Mouse (Mus musculus) heart, postnatal 25 days (tissue): ENCODE results near the gene Rasal3. TPM values are rescaled to one million over a fixed set of nuclear protein-coding genes. Genes with fewer than 3 reads are reported as not detected.
A peak's percentile ranks its signal among the peaks of the same experiment; 100 is the strongest.

ENCODE experiments used
- DNase-seq: peaks from one replicate; pipeline ENCODE4 v3.0.0; 2022; ENCODE audit warnings: low spot score
- intact Hi-C: fragments of 180-260 bp; cut with DNase I; formaldehyde crosslinking; loops from one replicate; pipeline ENCODE4 v1.15.1; 2025
- total RNA-seq, 2 experiments: library from RNA; stranded (reverse); gene quantifications; 2 replicates each; pipeline ENCODE4 v1.2.3; 2021

Rasal3 gene
- total RNA-seq: 1 to 10 TPM in 1 of 2 experiments, under 1 TPM in 1; 0.91 to 1.3 TPM

GRCm38 (mm10) chr17:32403417-32403816 is at the start of gene Rasal3:
Rasal3 (minus strand) TSS chr17:32403583.
- intact Hi-C loops: no loop called here
- DNase-seq: no peak

DNA sequence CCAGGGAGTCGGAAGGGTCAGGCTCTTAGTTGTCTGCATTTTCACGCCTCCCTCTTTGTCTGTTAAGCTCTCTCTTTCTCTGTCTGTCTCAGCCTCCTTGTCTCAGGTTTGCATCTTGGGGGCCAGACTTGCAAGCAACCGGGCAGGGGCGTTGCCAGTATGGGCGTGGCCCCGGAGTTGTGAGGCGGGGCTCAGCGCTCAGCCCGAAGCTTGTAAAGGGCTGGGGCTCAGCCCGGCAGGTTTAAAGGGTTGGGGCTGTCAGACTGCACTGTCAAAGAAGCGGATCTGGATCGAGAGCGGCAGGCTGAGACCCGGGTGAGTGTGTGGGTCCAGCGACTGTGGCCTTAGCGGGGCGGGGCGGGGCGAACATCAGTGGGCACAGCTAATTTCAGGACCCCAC is 49.1 kb upstream of the Rasal3 start, which contains the start of gene Cyp4f39:
Gene Cyp4f39 (plus strand): TSS at position 242 of the 400 bp plus-strand sequence.
- no peak for DNase-seq
- intact Hi-C loops: no loop called here

DNA sequence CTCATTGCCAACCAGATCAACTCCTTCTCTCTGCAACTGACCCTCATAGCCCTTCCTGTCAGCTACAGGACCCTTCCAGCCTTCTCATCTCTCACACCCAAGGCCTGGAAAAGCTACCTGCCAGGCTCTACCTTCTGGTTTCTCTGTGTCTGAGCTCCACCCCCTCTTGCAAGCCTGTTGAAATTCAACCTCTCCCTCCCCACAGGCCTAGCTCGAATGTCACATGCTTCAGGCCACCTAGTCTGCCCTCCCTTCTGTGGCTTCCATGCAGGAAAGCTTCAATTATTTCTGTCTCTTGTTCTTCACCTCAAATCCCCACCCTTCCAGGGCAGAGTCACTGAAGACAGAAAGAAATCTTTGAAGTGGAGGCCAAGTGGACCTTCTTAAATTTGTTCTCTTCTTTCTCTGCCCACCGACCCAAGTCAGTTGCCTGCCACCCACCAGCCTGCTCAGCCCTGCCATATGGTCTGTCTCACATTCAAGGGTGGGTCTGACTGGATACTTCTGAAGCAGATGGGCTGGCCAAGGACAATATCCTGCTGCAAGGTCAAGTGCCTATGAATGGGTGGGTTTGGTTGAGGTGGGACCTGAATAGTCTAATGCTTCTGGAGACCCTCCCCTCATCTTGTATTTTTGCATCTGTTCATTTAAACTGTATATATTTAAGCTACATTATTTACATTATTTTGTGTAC is 47.6 kb upstream of the Rasal3 start:
- DNase-seq: no peak
- intact Hi-C loops: no loop called here

DNA sequence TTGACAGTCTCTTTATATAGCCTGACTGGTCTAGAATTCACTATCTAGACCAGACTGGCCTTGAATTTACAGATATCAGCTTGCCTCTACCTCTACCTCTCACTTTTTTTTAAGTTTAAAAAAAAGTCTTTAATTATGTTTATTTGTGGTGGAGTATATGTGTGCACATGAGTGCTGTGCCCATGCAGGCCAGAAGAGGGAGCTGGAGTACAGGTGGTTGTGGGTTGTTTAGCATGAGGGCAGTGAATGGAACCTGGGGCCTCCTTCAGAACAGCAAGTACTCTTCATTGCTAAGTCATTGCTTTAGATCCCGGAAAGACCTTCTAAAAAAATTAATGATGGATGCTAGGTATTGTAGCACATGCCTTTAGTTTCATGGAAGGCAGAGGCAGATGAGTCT is 45.7 kb upstream of the Rasal3 start:
- intact Hi-C loops: no loop called here
- DNase-seq: no peak

DNA sequence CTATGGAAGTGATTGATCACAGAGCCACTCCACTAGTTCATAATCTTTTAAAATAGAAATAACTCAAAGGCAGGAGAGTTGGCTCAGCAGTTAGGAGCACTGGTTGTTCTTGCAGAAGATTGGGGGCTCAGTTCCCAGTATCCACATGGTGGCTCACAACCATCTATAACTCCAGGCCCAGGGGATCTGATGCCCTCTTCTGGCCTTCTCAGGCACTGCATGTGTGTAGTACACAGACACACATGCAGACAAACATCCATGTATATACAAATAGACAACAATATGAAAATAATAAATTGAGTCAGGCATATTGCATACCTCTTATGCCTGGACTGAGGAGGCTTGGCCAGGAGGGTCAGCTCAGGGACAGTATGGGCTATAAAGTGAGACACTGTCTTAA is 43.8 kb upstream of the Rasal3 start:
- DNase-seq: no peak
- intact Hi-C loops: no loop called here

DNA sequence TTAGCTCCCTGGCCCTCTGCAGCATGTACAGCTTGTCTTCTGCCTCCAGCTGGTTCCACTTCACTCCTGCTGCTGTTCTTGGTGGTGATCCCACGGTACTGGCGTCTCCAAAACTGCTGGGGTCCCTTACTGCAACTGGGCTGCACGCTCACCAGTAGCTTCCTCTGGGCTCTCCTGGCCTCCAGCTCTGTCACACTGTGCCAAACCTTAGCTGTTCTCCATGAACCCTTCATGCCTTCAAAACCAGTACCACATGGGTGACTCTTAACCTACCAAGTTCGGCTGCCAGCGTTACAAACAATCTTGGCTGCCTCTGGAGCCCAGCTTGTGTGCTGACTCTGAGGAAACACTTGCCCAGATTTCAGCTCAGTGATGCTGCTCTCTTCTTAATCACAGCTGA is 41.6 kb upstream of the Rasal3 start:
- intact Hi-C loops: no loop called here
- DNase-seq: peak; percentile 39

GRCm38 (mm10) chr17:32443245-32443644 is 39.9 kb upstream of the Rasal3 start:
- intact Hi-C loops: no loop called here
- DNase-seq: no peak

- no peak for DNase-seq
- intact Hi-C loops: no loop called here
Measured at GRCm38 (mm10) chr17:32437106-32437505, 33.7 kb upstream of the Rasal3 start.

DNA sequence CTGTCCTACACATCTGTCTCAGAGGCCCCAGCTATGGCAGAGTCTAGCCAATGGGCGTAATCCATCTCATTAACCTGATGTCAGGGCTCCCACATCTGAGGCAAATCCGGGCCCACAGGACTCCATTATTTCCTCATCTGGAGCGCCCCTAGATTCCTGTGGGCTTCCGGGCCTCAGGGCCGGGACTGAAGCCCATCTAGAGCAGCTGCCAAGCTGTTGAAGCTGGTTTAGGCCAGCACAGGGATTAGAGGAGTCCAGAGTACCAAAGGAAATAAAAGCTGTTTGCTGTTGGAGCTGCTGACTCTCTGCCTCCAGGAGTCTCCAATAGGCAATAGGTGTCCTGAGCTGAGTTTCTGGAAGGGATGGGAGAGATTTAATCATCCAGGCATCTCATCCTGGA is 31.8 kb upstream of the Rasal3 start:
- no peak for DNase-seq

GRCm38 (mm10) chr17:32434324-32434723 is 30.9 kb upstream of the Rasal3 start:
- no peak for DNase-seq
- intact Hi-C loops: loop anchor here (5.0 kb wide), 1 partner anchor 87 kb away; no protein-coding TSS in a partner anchor

More for the DNA sequence above, 31.8 kb upstream of the Rasal3 start:
- intact Hi-C loops: no loop called here

DNA sequence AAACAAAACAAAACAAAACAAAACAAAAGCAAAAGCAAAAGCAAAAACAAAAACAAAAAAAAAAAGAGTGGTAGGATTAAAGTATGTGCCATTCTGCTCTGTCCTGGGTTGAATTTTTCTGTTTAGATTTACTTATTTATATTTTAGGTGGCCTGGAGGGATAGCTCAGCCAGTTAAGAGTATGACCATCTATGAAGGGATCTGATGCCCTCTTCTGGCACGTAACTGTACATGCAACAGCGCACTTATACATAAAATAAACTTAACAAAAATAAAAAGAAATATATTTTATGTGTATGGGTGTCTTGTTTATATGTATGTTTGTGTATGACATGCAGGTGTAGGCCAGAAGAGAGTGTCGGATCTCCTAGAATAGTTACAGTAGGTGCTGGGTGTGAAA is 28.6 kb upstream of the Rasal3 start:
- DNase-seq: no peak
- intact Hi-C loops: loop anchor here (5.0 kb wide), 1 partner anchor 85 kb away; no protein-coding TSS in a partner anchor

- DNase-seq: no peak
Measured at GRCm38 (mm10) chr17:32426610-32427009, 23.2 kb upstream of the Rasal3 start.

DNA sequence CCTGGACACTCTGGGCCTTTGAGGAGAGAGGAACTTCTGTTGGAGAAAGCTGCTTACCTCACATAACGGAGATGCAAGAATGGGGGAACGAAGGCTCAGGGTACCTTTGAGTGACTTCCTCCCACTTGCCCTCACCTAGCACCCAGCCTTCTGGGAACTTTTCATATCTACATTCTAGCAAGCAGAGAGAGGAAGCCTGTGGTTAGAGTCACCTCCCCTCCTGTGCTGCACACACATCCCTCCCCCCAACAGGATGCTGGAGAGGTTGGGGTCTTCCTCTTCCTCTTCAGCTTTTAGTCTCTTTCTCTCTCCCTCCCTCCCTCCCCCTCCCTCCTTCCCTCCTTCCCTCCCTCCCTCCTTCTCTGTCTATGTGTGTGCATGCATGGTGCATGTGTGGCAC is 20.7 kb upstream of the Rasal3 start, which contains the start of gene Pglyrp2:
Gene Pglyrp2 (minus strand): TSS at position 134 of the 400 bp plus-strand sequence.
- no peak for DNase-seq
- intact Hi-C loops: no loop called here

More at GRCm38 (mm10) chr17:32426610-32427009, 23.2 kb upstream of the Rasal3 start:
- intact Hi-C loops: no loop called here

- no peak for DNase-seq
- intact Hi-C loops: no loop called here
Measured at GRCm38 (mm10) chr17:32420781-32421180, 17.4 kb upstream of the Rasal3 start.

GRCm38 (mm10) chr17:32419989-32420388 is 16.6 kb upstream of the Rasal3 start:
- intact Hi-C loops: no loop called here
- no peak for DNase-seq

- intact Hi-C loops: no loop called here
- DNase-seq: no peak
Measured at GRCm38 (mm10) chr17:32416771-32417170, 13.4 kb upstream of the Rasal3 start.

DNA sequence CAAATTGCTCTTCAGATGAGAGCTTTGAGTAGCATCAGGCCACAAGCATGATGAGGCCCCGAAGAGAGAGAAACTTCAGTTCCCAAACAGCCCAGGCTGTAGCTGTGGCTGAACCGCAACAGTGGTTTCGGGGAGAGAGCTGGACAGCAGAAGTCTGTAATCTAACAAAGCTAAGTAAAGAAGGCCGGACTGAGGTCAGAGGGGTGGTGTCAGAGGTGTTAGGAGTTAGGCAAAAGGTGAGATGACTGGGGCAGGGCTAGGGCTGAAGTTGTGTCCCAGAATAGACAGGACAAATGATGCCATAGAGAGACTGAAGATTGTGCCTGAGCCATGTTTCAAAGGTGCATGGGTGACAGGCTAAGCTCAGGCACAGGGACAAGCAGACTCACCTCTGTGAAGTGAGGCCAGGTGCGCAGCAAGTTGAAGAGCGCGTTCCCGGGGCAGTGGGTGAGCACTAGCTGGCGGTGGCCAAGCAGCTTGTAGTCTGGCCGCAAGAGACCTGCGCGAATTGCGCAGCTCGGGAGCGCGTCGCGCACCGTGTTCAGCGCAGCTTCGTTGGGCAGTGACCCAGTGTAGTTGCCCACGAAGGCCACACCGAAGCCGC is 12.1 kb upstream of the Rasal3 start:
- no peak for DNase-seq
- intact Hi-C loops: no loop called here

GRCm38 (mm10) chr17:32411898-32412297 is 8.5 kb upstream of the Rasal3 start:
- no peak for DNase-seq
- intact Hi-C loops: no loop called here

DNA sequence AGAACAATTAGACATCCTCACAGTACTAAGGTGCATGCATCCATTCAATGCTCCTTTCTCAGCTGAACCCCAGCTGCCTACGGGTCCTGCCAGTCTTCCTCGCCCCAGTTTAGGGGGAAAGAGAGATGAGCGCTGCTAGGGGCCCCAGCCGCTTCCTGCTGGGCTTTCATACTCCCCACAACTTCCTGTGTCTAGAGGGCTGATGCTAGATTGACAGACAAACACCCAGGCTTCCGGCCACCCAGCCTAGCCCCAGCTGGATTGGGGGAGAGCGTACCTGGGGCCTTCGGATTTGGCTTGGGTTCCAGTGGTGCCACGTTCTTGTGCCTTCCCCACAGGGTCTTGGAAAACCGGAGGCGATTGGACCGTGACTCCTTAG is 615 bp downstream of the Rasal3 start:
- no peak for DNase-seq
- intact Hi-C loops: no loop called here

DNA sequence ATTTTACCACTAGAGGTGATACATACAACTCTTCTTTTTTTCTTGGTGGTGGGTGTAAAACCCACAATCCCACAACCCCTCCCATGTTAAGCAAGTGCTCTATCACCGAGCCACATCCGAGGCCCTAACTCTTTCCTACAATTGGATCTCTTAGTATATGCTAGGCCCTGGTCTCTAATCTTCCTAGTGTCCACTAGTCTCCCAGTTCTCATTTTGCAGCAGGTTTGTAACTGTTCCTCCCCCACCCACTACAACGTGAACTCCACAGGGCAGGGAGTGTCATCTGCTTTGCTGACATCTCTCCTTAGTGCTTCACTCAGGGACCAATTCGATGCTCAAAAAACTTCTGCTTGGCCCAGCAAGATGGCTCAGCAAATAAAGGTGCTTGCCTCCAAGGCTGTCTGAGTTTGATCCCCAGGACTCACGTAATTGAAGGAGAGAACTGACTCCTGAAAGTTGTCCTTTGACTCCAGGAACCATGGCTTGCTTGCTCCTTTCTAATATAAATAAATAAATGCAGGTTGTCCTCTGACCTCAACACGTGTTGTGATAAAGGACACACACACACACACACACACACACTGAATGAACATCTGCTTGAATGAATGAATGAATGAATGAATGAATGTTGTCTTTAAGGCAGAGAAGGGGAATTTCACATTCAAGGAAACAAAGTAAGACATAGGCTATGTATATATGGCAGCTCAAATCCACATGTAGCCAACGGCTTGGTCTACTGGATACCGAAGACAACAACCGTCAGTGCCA is 1.2 kb downstream of the Rasal3 start:
- intact Hi-C loops: no loop called here

DNA sequence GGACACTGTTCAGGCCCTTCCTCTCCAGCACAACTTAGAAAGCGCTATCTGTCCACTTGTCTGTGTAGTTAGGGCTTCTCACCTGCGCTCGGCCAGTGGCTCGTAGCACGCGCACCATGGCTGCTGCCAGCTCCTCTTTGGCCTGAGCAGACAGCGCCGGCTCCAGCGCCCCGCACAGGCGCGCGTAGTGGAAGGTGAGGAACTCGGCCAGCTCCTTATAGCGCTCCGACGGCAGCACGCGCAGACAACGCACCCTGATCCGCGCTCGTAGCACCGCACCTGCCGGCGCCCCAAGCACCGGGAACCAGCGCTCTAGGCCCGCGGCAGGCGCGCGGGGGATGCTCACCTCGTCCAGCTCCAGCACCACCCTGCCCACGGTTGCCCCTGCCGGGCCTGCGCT is 7.1 kb downstream of the Rasal3 start:
- intact Hi-C loops: no loop called here
- no peak for DNase-seq

More for the DNA sequence above, 1.2 kb downstream of the Rasal3 start:
- DNase-seq: no peak
